Mouse (Mus musculus): ENCODE results near the gene Denr.

Denr gene

DNA sequence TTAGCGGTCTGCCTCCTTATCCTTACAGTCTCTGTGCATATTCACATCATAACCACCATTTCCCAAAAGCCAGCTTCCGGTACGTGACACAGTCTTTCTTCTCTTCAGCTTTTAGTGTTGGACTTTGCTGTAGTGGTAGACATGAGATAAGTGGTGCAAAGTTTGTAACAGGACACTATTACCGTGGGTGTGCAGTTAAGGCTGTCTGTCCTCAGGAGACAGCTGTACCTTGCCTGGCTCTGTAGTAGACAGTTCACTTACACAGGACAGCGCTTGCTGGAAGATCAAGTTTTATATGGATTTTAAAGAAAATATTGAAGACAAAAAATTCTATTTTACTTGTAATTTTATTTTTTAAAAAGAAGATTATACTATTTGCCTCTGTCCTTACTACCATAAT is 61.5 kb downstream of the Denr start:
- DNase-seq (ENCODE audit: inconsistent age in 2 of 2, low spot score in 1 of 2), result no peak

DNA sequence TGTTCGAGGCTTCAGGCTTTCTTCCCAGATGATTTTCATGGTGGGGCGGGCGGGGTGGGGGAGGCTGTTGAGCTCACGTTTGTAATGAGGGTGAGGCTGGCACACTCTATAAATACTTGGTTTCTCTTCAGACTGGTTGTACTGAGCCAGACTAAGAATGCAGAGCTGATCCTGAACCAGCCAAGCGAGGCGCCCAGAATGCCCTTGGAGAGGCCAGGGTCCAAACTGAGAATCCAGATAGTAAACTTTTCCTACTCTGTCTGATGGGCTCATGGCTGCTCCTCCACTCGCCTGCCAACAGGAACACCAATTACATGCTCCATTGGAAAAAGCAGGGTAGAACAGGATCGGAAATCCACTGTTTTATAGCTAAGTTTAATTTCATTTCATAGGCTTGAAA is 62.2 kb downstream of the Denr start:
- no peak for DNase-seq (ENCODE audit: inconsistent age in 2 of 2, low spot score in 1 of 2)

DNA sequence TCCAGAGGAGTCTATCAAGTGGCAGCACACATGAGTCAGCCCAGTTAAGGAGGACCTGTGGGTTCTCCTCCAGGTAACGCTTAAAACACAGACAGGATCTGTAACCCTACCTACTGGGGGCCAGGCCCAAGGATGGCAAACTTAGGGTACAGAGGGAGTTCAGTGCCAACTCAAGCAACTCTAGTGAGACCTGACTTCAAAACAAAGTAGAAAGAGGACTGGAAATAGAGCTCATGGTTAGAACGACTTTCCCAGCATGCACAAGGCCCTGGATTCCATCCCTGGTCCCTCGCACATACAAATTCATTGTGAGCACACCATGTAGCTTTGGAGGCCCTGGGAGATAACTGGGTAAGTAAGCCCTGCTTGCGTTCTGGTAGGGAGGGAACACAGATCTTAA is 63.6 kb downstream of the Denr start:
- DNase-seq (ENCODE audit: inconsistent age in 2 of 2, low spot score in 1 of 2), result no peak

DNA sequence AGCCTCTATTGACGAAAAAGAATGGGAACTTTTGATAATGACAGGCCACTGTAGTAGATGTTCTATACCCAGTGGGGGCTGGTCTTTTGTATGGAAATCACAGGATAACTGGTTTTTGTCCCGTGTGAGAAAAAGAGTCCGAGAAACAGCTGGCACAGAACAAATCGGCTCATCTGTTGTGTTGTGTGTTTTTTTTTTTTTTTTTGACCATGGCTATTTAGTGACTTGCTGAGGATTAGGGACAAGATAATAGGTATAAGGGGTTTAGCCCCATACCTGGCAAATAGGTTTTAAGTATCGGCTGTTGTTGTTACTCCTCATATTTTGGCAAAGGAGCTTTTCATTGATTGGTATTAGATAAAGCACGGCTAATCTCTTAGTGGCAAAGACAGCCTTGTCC is 65.5 kb downstream of the Denr start:
- no peak for DNase-seq (ENCODE audit: inconsistent age in 2 of 2, low spot score in 1 of 2)

DNA sequence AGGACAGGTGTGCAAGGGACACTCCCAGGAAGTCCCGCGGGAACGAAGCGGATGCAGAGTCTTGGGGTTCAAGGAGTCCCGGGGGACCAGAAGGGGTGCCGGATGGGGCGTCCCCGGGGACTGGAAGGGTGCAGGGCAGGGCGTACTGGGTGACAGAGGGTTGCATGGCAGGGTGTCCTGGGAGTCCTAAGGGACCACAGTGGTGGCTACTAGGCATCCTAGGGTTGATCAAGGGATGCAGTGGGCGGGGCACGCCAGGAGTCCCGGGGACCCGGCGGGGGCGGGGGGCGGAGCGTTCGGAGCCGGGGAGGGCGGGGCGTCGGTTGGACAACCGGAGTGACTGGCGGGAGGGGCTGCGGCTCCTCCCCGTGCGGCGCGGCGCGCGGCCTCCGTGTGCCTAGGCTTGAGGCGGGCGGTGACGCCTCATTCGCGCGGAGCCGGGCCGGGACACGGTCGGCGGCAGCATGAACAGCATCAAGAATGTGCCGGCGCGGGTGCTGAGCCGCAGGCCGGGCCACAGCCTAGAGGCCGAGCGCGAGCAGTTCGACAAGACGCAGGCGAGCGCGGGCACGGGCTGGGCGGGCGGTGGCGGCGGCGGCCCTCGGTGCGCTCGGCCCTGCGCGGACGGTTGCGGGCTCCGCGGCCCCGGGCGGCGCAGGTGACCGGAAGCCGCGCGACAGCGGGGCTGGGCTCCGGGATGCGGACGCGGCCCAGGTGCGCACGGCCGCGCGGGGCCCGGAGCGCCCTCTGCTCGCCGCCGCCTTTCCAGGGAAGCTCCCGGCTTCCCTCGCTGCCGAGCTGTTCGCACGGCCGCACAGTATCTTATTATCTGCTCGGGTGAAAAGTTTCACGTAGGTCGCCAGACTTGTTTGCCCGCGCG is 66.6 kb downstream of the Denr start, which contains the start of gene Hip1r:
Gene Hip1r (plus strand): TSS at position 330 of the 880 bp plus-strand sequence.
- DNase-seq (ENCODE audit: inconsistent age in 2 of 2, low spot score in 1 of 2), result peak; percentile 86 to 94

DNA sequence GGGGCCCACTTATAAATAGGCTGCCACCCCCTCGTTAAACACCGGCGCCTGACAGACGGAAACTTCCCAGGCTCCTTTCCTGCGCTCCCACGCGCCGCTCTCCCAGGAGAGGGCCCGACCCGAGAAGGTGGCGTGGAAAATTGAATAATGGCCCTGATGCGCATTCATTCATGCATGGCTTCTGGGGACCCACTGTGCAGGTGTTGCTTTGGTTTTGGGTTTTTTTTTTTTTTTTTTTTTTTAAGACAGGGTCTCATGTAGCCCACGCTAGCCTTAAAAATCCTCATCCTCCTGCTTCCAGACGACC is 67.2 kb downstream of the Denr start:
- DNase-seq (ENCODE audit: inconsistent age in 2 of 2, low spot score in 1 of 2), result no peak

DNA sequence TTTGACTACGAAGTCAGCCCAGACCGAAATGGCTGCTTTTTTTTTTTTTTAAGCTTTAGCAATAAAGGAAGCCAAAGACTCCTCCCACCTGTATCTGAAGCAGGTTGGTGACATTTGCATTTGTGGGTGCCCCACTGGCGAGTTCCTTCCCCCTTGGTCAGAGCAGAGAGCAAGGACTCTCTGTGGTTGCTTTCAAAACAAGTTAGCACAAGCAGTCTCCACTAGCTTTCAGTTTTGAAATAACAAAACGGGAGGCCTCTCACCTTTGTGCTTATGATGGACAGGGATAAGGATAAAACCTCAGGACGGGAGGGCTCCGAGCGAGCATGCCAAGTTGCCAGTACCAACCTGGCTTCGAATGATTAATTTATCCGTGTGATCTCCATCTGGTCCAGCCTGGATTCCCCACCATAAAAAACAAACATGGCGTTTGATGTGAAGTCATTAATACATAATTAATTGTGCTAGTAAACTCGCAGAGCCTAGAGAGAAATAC is 67.7 kb downstream of the Denr start:
- DNase-seq (ENCODE audit: inconsistent age in 2 of 2, low spot score in 1 of 2), result peak in 1 of 2 experiments; percentile 60

DNA sequence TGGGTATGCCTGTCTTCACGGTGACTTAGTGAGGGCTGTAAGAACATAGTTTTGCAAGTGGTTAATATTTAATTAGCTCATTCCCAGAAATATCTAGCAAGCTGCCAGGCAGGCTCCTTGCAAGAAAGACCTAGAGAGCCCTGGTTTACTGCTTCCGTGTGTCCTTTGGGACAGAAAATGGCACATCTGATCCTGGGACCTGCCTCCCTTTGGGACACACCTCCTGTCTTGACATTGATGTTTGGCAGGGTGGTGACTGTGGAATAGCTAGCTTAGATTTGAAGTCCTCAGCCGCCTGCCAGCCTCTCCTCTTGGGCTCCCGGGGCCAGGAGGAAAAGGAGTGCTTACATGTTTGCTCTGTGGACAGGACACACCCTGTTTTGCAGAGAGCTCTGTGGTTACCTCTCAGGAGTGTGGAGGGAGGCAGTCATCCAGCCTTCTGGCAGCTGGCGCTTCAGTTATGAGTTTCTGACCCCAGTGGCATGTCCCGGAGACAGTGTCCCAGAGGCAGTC is 68.7 kb downstream of the Denr start:
- peak in 1 of 2 experiments; percentile 35 for DNase-seq (ENCODE audit: inconsistent age in 2 of 2, low spot score in 1 of 2)

DNA sequence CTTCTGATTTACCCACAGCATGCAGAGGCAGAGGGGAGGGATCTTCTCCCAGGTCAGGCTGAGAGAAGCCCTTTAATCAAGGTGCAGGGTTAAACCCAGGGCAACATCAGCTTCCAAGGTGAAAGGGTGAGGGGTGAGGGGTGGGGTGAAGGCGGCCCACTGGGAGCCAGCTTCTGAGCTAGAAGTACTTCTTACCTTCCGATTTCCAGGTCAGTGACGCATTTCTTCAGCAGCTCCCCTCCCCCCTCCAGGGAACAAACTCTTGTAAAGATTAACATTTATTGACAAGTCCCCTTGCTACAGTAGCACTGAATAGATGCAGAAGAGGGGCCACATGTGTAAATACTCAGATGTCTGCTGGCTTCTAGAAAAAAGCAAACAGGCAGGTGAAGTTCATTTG is 70.3 kb downstream of the Denr start:
- no peak for DNase-seq (ENCODE audit: inconsistent age in 2 of 2, low spot score in 1 of 2)

DNA sequence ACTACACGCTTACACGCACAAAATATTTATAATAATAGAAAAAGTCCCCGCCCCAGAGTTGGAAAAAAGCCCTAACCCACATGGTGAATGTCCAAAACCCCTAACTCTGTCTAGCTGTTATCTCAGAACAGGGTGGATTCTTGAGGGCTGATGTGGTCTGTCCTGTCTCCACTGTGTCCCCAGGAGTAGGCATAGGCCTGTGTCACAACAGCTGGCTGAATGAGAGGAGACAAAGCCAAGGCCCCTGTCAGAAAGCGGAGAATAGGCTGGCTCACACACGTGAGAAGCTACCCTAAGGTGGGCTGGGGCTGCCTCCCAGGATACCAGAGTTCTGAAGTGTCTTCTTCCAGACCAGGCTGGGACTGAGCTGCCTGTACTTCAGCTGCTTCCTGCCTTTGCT is 71.2 kb downstream of the Denr start:
- peak in 1 of 2 experiments; percentile 27 for DNase-seq (ENCODE audit: inconsistent age in 2 of 2, low spot score in 1 of 2)
